Mouse (Mus musculus): ENCODE measurements at regions not wholly inside any gene's neighbourhood (a gene's known extent, or its start where the extent isn't known, plus 50 kb on each side); places are given as distances from the start of the nearest gene placed in this dataset.

GRCm38 (mm10) chr4:124178401-124179018 lies 260.7 kb upstream of the 4930535I16Rik start:
- no peak for DNase-seq (ENCODE audit: low spot score)

GRCm38 (mm10) chr4:124175531-124175930 lies 257.7 kb upstream of the 4930535I16Rik start:
- DNase-seq (ENCODE audit: low spot score) = no peak

- no peak for DNase-seq (ENCODE audit: low spot score)
Observed at GRCm38 (mm10) chr4:124154627-124155026, 236.8 kb upstream of the 4930535I16Rik start.

- no peak for DNase-seq (ENCODE audit: low spot score)
Observed at GRCm38 (mm10) chr4:124149771-124150451, 232.1 kb upstream of the 4930535I16Rik start.

- no peak for DNase-seq (ENCODE audit: low spot score)
Observed at GRCm38 (mm10) chr4:124149037-124149436, 231.2 kb upstream of the 4930535I16Rik start.

GRCm38 (mm10) chr4:124147276-124147675 lies 229.5 kb upstream of the 4930535I16Rik start:
- no peak for DNase-seq (ENCODE audit: low spot score)

GRCm38 (mm10) chr4:124146135-124146534 lies 228.3 kb upstream of the 4930535I16Rik start:
- DNase-seq (ENCODE audit: low spot score) = no peak

GRCm38 (mm10) chr4:124143630-124144029 lies 225.8 kb upstream of the 4930535I16Rik start:
- DNase-seq (ENCODE audit: low spot score) = no peak

- no peak for DNase-seq (ENCODE audit: low spot score)
Observed at GRCm38 (mm10) chr4:124143226-124143625, 225.4 kb upstream of the 4930535I16Rik start.

GRCm38 (mm10) chr4:124142083-124142482 lies 224.3 kb upstream of the 4930535I16Rik start:
- peak; percentile 65 for DNase-seq (ENCODE audit: low spot score)

GRCm38 (mm10) chr4:124135165-124135470 lies 217.3 kb upstream of the 4930535I16Rik start:
- DNase-seq (ENCODE audit: low spot score) = no peak

- no peak for DNase-seq (ENCODE audit: low spot score)
Observed at GRCm38 (mm10) chr4:124134341-124135164, 216.7 kb upstream of the 4930535I16Rik start.

- DNase-seq (ENCODE audit: low spot score) = no peak
Observed at GRCm38 (mm10) chr4:124130946-124131345, 213.1 kb upstream of the 4930535I16Rik start.

- DNase-seq (ENCODE audit: low spot score) = no peak
Observed at GRCm38 (mm10) chr4:124126258-124126657, 208.4 kb upstream of the 4930535I16Rik start.

- DNase-seq (ENCODE audit: low spot score) = no peak
Observed at GRCm38 (mm10) chr4:124120334-124120733, 202.5 kb upstream of the 4930535I16Rik start.

GRCm38 (mm10) chr4:124113856-124114345 lies 196.1 kb upstream of the 4930535I16Rik start:
- no peak for DNase-seq (ENCODE audit: low spot score)

GRCm38 (mm10) chr4:124110705-124111104 lies 192.9 kb upstream of the 4930535I16Rik start:
- DNase-seq (ENCODE audit: low spot score) = no peak

GRCm38 (mm10) chr4:124109371-124109770 lies 191.5 kb upstream of the 4930535I16Rik start:
- no peak for DNase-seq (ENCODE audit: low spot score)

GRCm38 (mm10) chr4:124102684-124103083 lies 184.9 kb upstream of the 4930535I16Rik start:
- peak; percentile 3 for DNase-seq (ENCODE audit: low spot score)

GRCm38 (mm10) chr4:124086801-124087200 lies 169.0 kb upstream of the 4930535I16Rik start:
- DNase-seq (ENCODE audit: low spot score) = no peak

GRCm38 (mm10) chr4:124086254-124086653 lies 168.4 kb upstream of the 4930535I16Rik start:
- no peak for DNase-seq (ENCODE audit: low spot score)

- DNase-seq (ENCODE audit: low spot score) = no peak
Observed at GRCm38 (mm10) chr4:124079603-124080002, 161.8 kb upstream of the 4930535I16Rik start.

GRCm38 (mm10) chr4:124075551-124075950 lies 157.7 kb upstream of the 4930535I16Rik start:
- DNase-seq (ENCODE audit: low spot score) = no peak
